Mouse (Mus musculus) lung, adult 2 months (tissue): ENCODE measurements around the gene Gfod2.

Source experiments
- CTCF ChIP-seq: fragments of 200-500 bp; IDR thresholded peaks from 2 replicates; pipeline ENCODE4 v1.5.1; 2011; ENCODE audit warnings: mild to moderate bottlenecking, low read length, control low read depth; ENCODE audit not compliant: insufficient read depth
- POLR2A ChIP-seq: fragments of 200-500 bp; IDR thresholded peaks from 2 replicates; pipeline ENCODE4 v1.6.1; 2011; ENCODE audit warnings: low read depth, mild to moderate bottlenecking, control low read depth, low read length, borderline replicate concordance; ENCODE audit errors: extremely low read depth

DNA sequence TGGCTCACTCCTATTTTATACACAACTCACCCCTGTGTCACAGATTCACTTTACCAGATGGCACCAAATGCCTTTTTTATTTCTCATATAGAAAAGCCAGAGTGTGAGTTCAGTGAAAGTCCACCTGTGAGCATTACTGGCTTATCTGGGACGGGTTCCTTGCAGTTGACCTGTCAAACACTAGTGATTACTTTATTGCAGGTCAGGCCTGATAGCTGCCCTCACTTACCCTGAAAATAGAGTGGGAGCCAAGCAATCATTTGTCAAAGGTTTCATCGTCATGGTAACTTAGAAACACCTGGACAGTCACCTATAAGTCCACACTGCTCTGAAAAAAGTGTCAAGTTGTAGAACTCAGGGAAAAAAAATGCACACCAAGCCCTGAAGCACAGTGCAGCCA lies 3.8 kb downstream of the Gfod2 start:
- no peak for TF ChIP-seq POLR2A
- no peak for TF ChIP-seq CTCF
